Mouse (Mus musculus): ENCODE measurements around the gene Aff3.

DNA sequence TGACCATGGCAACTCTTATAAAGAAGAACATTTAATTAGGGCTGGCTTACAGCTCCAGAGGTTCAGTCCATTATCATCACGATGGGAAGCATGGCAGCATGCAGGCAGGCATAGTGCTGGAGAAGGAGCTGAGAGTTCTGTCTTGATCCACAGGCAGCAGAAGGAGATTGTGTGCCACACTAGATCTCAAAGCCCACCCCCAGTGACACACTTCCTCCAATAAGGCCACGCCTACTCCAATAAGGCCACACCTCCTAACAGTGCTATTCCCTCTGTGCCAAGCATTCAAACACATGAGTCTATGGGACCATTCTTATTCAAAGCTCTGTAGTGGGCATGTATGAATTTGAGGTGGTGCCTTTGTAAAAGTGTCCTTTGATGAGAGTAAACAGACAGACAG lies 523.8 kb downstream of the Aff3 start:
- TF ChIP-seq CTCF (IDR thresholded peaks at IDR 0.05), result no peak
- no peak for TF ChIP-seq POLR2A (IDR thresholded peaks at IDR 0.05; ENCODE audit: insufficient read depth, low read depth, low read length)
